Mouse (Mus musculus): Measurements from ENCODE around the gene Sec31a. TPM values are rescaled to one million over a fixed set of nuclear protein-coding genes. Genes with fewer than 3 reads are reported as not detected.
"Not testable (repeated sequence)": the region's sequence is repeated elsewhere in the genome, so short reads cannot be mapped to it uniquely, and the experiment has no call there.

Gene Sec31a
- polyA plus RNA-seq, 1 experiment, result 30.4 TPM

DNA sequence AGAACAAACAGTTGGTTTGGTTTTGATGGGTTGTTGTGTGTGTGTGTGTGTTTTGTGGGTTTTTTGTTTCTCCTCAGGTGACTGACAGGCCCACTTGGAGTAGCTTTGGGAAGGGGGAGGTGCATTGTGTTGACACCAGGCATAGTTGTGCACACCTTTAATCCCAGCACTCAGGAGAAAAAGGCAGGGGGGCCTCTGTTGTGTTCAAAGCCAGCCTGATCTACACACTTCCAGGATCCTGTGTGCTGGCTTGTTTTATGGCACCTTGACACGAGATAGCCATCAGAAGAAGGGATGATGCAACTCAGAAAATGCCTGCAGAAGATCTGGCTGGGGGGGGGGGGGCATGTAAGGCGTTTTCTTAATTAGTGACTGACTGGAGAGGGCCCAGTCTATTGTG, 14.9 kb upstream of the Sec31a start:
- WGBS, result 24% methylated on average over 2 of the region's 2 CpGs
- TF ChIP-seq CTCF (IDR thresholded peaks at IDR 0.05; ENCODE audit: control insufficient read depth, insufficient read depth, low read length), result no peak
- no peak for TF ChIP-seq POLR2A (IDR thresholded peaks at IDR 0.05; ENCODE audit: borderline replicate concordance, control insufficient read depth, low read depth, low read length)
- Histone ChIP-seq H3K4me3 (replicated peaks; ENCODE audit: control insufficient read depth, low read depth, low read length) (no peak overlapping the region), H3K27ac (ENCODE audit: control insufficient read depth, insufficient read depth, low read depth, low read length, poor library complexity) (no peak overlapping the region), H3K4me1 (ENCODE audit: control insufficient read depth, insufficient read depth, low read length) (peaks cover 1% of the 10 kb centered on the region; the same call in 1 of the 2 replicates)

DNA sequence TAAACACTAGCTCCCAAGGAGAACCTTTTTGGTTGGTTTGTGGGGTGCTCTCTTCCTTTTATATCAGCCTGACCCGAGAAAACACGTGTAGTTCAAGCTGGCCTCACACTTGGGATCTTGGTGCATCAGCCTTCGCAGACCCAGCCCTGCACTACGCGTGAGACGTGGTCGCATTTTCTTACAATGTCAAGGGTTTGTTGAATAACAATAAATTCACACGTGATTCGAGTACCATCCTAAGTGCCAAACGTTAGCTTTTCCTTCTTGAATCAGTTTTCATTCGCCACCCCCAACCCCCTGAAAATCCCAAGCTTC, 14.0 kb upstream of the Sec31a start:
- TF ChIP-seq CTCF (IDR thresholded peaks at IDR 0.05; ENCODE audit: control insufficient read depth, insufficient read depth, low read length), result no peak
- no peak for TF ChIP-seq POLR2A (IDR thresholded peaks at IDR 0.05; ENCODE audit: borderline replicate concordance, control insufficient read depth, low read depth, low read length)
- peaks cover 1% of the 10 kb centered on the region; the same call in 1 of the 2 replicates for H3K4me1 ChIP-seq (ENCODE audit: control insufficient read depth, insufficient read depth, low read length)
- 4% methylated on average over 11 of the region's 11 CpGs for WGBS
- peak overlapping the region; percentile 88 for H3K4me3 ChIP-seq (replicated peaks; ENCODE audit: control insufficient read depth, low read depth, low read length)
- H3K27ac ChIP-seq (ENCODE audit: control insufficient read depth, insufficient read depth, low read depth, low read length, poor library complexity), result peak overlapping the region; percentile 86; the same call in 1 of the 2 replicates

DNA sequence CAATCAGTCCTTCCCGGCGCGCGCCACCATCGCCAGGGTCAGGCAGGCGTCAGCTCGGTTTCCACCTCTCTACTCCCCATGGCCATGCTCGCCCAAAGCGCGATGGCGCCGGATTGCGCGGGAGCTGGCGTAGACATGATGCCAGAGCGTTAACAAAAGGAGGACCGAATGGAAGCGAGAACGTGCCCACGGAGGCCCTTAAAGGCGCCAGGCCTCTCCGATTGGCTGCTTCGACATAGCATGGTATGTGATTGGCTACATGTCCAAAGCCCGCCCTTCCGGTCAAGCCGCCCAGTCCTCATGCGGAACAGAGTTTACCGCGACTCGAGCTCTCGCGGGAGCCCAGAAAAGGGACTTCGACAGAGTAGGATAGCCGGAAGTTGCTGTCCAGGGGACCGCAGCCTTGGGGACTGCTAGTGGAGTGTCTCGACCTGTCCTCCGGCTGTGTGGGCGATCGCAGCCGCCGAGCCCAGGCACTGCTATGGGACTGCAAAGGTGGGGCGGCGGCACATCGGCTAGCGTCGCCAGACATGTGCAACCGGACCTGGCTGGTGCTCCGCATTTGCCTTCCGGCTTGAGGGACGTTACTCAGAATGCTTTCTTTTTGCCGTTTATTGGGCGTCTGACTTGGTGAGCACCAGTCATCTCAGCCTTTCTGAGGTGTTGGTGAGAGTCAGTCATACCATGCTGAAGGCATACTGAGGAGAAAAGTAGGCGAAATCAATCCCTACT, 13.5 kb upstream of the Sec31a start:
- no peak for TF ChIP-seq CTCF (IDR thresholded peaks at IDR 0.05; ENCODE audit: control insufficient read depth, insufficient read depth, low read length)
- TF ChIP-seq POLR2A (IDR thresholded peaks at IDR 0.05; ENCODE audit: borderline replicate concordance, control insufficient read depth, low read depth, low read length), result peak; percentile 88
- Histone ChIP-seq H3K27ac (ENCODE audit: control insufficient read depth, insufficient read depth, low read depth, low read length, poor library complexity) (peak overlapping the region; percentile 86), H3K4me3 (replicated peaks; ENCODE audit: control insufficient read depth, low read depth, low read length) (peak overlapping the region; percentile 88), H3K4me1 (ENCODE audit: control insufficient read depth, insufficient read depth, low read length) (peaks cover 1% of the 10 kb centered on the region; the same call in 1 of the 2 replicates)
- WGBS, result under 1% methylated on average over 53 of the region's 53 CpGs

GRCm38 (mm10) chr5:100428734-100429343, 12.8 kb upstream of the Sec31a start:
- WGBS, result under 1% methylated on average over 20 of the region's 20 CpGs
- TF ChIP-seq POLR2A (IDR thresholded peaks at IDR 0.05; ENCODE audit: borderline replicate concordance, control insufficient read depth, low read depth, low read length) (no peak), CTCF (IDR thresholded peaks at IDR 0.05; ENCODE audit: control insufficient read depth, insufficient read depth, low read length) (no peak)
- H3K27ac ChIP-seq (ENCODE audit: control insufficient read depth, insufficient read depth, low read depth, low read length, poor library complexity), result peak overlapping the region; percentile 64
- peaks cover 1% of the 10 kb centered on the region; the same call in 1 of the 2 replicates for H3K4me1 ChIP-seq (ENCODE audit: control insufficient read depth, insufficient read depth, low read length)
- peak overlapping the region; percentile 88 for H3K4me3 ChIP-seq (replicated peaks; ENCODE audit: control insufficient read depth, low read depth, low read length)

DNA sequence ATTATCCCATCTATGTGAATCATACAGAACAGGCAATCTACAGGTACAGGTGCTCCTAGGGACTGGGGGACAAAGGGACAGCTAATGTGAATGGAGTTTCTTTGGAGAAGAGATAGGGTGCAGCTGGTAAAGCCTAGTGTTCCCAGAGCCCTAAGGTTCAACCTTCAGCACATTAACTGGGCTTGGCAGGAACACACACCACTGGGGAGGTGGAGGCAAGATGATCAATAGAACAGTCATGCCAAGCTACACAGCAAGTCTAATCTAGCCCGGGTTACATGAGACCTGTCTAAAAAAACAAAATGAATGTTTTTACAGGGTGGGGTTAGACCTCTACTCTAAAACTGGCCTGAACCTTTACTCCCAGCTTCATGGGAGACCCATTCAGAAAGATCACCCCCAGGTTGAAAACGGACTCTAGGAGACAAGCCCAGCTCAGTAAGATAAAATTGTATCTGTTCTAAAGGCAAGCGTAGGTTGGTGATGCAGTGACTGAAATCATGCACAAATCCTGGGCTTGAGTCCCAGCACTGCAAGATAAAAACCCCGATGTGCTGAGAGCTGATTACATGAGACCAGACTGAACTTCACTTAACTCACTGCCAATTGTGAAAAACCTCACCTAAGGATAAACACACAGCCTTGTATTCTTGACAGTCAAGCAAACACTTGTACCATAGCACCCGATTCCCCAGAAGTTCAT, 12.1 kb upstream of the Sec31a start:
- WGBS, result 5% methylated on average over 5 of the region's 5 CpGs
- H3K4me3 ChIP-seq (replicated peaks; ENCODE audit: control insufficient read depth, low read depth, low read length), result peak overlapping the region; percentile 17
- H3K4me1 ChIP-seq (ENCODE audit: control insufficient read depth, insufficient read depth, low read length), result peaks cover 1% of the 10 kb centered on the region; the same call in 1 of the 2 replicates
- no peak overlapping the region for H3K27ac ChIP-seq (ENCODE audit: control insufficient read depth, insufficient read depth, low read depth, low read length, poor library complexity)
- TF ChIP-seq CTCF (IDR thresholded peaks at IDR 0.05; ENCODE audit: control insufficient read depth, insufficient read depth, low read length) (no peak), POLR2A (IDR thresholded peaks at IDR 0.05; ENCODE audit: borderline replicate concordance, control insufficient read depth, low read depth, low read length) (no peak)

DNA sequence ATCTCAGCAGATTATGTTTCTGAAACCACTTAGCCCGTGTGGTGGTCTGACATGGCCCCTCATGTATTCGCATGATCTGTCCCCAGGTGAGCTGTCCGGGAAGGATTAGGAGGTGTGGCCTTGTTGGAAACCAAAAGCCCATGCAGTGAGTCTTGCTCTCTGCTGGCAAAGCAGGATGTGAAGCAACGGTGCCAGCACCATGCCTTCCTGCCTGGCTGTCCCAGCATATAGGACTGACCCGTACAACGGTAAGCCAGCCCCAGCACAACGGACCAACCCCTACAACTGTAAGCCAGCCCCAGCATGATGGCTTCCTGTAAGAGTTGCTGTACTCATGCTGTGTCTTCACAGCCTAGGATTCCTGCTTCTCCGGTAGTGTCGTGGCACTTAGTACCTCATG, 11.2 kb upstream of the Sec31a start:
- Histone ChIP-seq H3K27ac (ENCODE audit: control insufficient read depth, insufficient read depth, low read depth, low read length, poor library complexity) (no peak overlapping the region), H3K4me1 (ENCODE audit: control insufficient read depth, insufficient read depth, low read length) (peaks cover 1% of the 10 kb centered on the region; the same call in 1 of the 2 replicates), H3K4me3 (replicated peaks; ENCODE audit: control insufficient read depth, low read depth, low read length) (no peak overlapping the region)
- 29% methylated on average over 9 of the region's 9 CpGs for WGBS
- TF ChIP-seq CTCF (IDR thresholded peaks at IDR 0.05; ENCODE audit: control insufficient read depth, insufficient read depth, low read length), result no peak
- no peak for TF ChIP-seq POLR2A (IDR thresholded peaks at IDR 0.05; ENCODE audit: borderline replicate concordance, control insufficient read depth, low read depth, low read length)

DNA sequence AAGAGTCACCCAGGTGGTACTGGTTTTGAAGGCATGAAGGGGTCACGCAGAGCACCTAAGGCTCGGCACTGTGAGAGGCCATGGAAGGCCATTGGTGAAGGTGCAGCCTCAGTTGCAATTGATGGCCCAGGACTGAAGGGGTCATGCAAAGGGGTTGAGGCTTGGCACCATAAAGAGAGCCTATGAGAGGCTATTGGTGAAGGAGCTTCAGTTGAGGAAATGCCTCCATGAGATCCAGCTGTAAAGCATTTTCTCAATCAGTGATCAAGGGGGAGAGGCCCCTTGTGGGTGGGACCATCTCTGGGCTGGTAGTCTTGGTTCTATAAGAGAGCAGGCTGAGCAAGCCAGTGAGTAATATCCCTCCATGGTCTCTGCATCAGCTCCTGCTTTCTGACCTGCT, 9.8 kb upstream of the Sec31a start:
- not testable (repeated sequence) for H3K27ac ChIP-seq (ENCODE audit: control insufficient read depth, insufficient read depth, low read depth, low read length, poor library complexity); H3K4me3 ChIP-seq (replicated peaks; ENCODE audit: control insufficient read depth, low read depth, low read length); H3K4me1 ChIP-seq (ENCODE audit: control insufficient read depth, insufficient read depth, low read length)
- 93% methylated on average over 2 of the region's 2 CpGs for WGBS

DNA sequence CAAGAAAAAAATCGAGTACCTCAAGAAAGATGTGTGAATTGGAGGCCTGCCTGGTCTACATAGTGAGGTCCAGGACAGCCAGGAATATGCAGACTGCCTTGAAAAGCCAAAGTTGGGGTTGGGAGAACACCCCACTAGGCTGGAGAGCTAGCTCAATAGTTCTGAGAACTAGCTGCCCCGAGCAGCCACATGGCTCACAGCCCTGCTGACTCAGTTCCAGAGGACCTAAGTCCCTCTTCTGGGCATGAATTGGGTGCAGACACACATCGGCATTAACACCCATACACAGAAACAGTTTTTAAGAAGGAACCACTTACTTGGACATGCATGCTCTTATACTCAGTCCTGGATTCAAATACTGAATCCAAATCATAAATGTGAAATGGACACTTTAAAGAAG, 8.2 kb upstream of the Sec31a start:
- H3K4me1 ChIP-seq (ENCODE audit: control insufficient read depth, insufficient read depth, low read length), result no peaks in the 10 kb centered on the region
- TF ChIP-seq CTCF (IDR thresholded peaks at IDR 0.05; ENCODE audit: control insufficient read depth, insufficient read depth, low read length), result no peak
- no peak for TF ChIP-seq POLR2A (IDR thresholded peaks at IDR 0.05; ENCODE audit: borderline replicate concordance, control insufficient read depth, low read depth, low read length)
- H3K4me3 ChIP-seq (replicated peaks; ENCODE audit: control insufficient read depth, low read depth, low read length), result no peak overlapping the region
- WGBS, result 58% methylated on average over 3 of the region's 3 CpGs
- no peak overlapping the region for H3K27ac ChIP-seq (ENCODE audit: control insufficient read depth, insufficient read depth, low read depth, low read length, poor library complexity)
